Mouse (Mus musculus) stomach, postnatal 0 days (tissue): ENCODE measurements around the gene Zdhhc18.

Experiments
- CTCF ChIP-seq: IDR thresholded peaks from 2 replicates; pipeline ENCODE4 v1.5.1; 2016; ENCODE audit warnings: antibody characterized with exemption, low read depth, mild to moderate bottlenecking, moderate library complexity
- EP300 ChIP-seq: optimal IDR thresholded peaks from 2 replicates; pipeline ENCODE3; 2016; ENCODE audit warnings: antibody characterized with exemption

DNA sequence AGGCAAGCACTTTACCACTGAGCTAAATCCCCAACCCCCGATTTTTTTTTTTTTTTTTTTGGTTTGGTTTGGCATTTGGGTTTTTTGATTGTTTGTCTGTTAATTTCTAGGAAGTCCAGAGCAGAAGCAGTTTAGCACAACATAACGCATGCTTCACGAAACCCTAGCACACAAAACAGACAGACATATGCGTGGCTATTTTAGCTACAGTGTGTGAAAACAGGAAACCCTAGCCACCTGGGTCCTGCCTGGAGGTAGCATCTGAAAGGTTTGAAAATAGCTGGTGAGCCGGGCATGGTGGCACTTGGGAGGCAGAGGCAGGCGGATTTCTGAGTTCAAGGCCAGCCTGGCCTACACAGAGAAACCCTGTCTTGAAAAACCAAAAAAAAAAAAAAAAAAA, 53.9 kb downstream of the Zdhhc18 start:
- TF ChIP-seq CTCF (no peak), EP300 (no peak)
